Mouse (Mus musculus) large intestine, adult 2 months (tissue): ENCODE results near the gene Ppp1r3e. TPM values are rescaled to one million over a fixed set of nuclear protein-coding genes. Genes with fewer than 3 reads are reported as not detected.

ENCODE experiments used
- polyA plus RNA-seq: library from polyadenylated mRNA; depleted of rRNA; stranded (reverse); fragments of >200 nt; gene quantifications from 2 replicates; pipeline ENCODE4 v1.2.3, GENCODE M21; 2012; rRNA removed

Gene Ppp1r3e
- polyA plus RNA-seq, 1 experiment: 11.2 TPM

Other genes starting within 250 kb of the Ppp1r3e start
- not detected in 2 replicates for gene Gm17606, start 236.6 kb downstream of the Ppp1r3e start, polyA plus RNA-seq
- gene Cdh24, start 236.2 kb downstream of the Ppp1r3e start, polyA plus RNA-seq: 3.2 and 4.4 TPM in 2 replicates
- 59.2 and 60.6 TPM in 2 replicates for gene 1700123O20Rik, start 191.3 kb downstream of the Ppp1r3e start, polyA plus RNA-seq
- 62.6 and 82.5 TPM in 2 replicates for gene Acin1, start 190.6 kb downstream of the Ppp1r3e start, polyA plus RNA-seq
- 0.05 TPM in 1 of 2 replicates, not detected in the other for gene Gm29776, start 178.7 kb downstream of the Ppp1r3e start, polyA plus RNA-seq
- gene Cebpe, start 165.4 kb downstream of the Ppp1r3e start, polyA plus RNA-seq: 0.35 and 1.3 TPM in 2 replicates
- gene Slc7a8, start 95.6 kb downstream of the Ppp1r3e start, polyA plus RNA-seq: 36.1 and 135 TPM in 2 replicates
- not detected in 2 replicates for gene Rnf212b, start 63.4 kb downstream of the Ppp1r3e start, polyA plus RNA-seq
- 2.5 and 3.4 TPM in 2 replicates for gene Homez, start 6.6 kb downstream of the Ppp1r3e start, polyA plus RNA-seq
- gene Bcl2l2, start 5.8 kb upstream of the Ppp1r3e start, polyA plus RNA-seq: 31.6 and 48.3 TPM in 2 replicates
- 0.74 TPM in 1 of 2 replicates, not detected in the other for gene Gm20521, start 5.9 kb upstream of the Ppp1r3e start, polyA plus RNA-seq
- 77.8 and 112 TPM in 2 replicates for gene Pabpn1, start 14.9 kb upstream of the Ppp1r3e start, polyA plus RNA-seq
- gene Slc22a17, start 35.6 kb upstream of the Ppp1r3e start, polyA plus RNA-seq: 11.3 and 11.7 TPM in 2 replicates
- 3.0 and 3.5 TPM in 2 replicates for gene Efs, start 48.6 kb upstream of the Ppp1r3e start, polyA plus RNA-seq
- gene Il25, start 55.1 kb upstream of the Ppp1r3e start, polyA plus RNA-seq: 0.21 and 0.50 TPM in 2 replicates
- gene Cmtm5, start 58.7 kb upstream of the Ppp1r3e start, polyA plus RNA-seq: 1.0 and 1.8 TPM in 2 replicates
- 0.01 and 0.07 TPM in 2 replicates for gene Myh6, start 89.4 kb upstream of the Ppp1r3e start, polyA plus RNA-seq
- not detected in 2 replicates for gene Gm17428, start 99.4 kb upstream of the Ppp1r3e start, polyA plus RNA-seq
- gene Myh7, start 117.1 kb upstream of the Ppp1r3e start, polyA plus RNA-seq: 0.19 and 0.22 TPM in 2 replicates
- 17.9 and 18.3 TPM in 2 replicates for gene Ngdn, start 137.9 kb upstream of the Ppp1r3e start, polyA plus RNA-seq
- gene Zfhx2, start 214.8 kb upstream of the Ppp1r3e start, polyA plus RNA-seq: 1.4 and 1.7 TPM in 2 replicates
- gene Thtpa, start 217.2 kb upstream of the Ppp1r3e start, polyA plus RNA-seq: 7.2 and 7.5 TPM in 2 replicates
- gene Ap1g2, start 229.0 kb upstream of the Ppp1r3e start, polyA plus RNA-seq: 64.5 and 107 TPM in 2 replicates
- gene Jph4, start 239.4 kb upstream of the Ppp1r3e start, polyA plus RNA-seq: 0.52 and 0.92 TPM in 2 replicates